Mouse (Mus musculus) CH12.LX (cell line): ENCODE data around the gene Tiam1. TPM values are rescaled to one million over a fixed set of nuclear protein-coding genes. Genes with fewer than 3 reads are reported as not detected.

Experiments
- DNase-seq: peaks from one replicate; pipeline ENCODE4 v3.0.0-alpha.2; 2013; ENCODE audit errors: extremely low read depth
- H3K27ac ChIP-seq: 2 replicates; pipeline ENCODE4 v1.5.1; 2012; ENCODE audit warnings: low read depth, mild to moderate bottlenecking, control low read depth, moderate library complexity; ENCODE audit not compliant: insufficient read depth
- H3K27me3 ChIP-seq: replicated peaks from 2 replicates; pipeline ENCODE3; 2012; ENCODE audit warnings: inconsistent platforms
- H3K36me3 ChIP-seq, 2 experiments: replicated peaks in 1 of 2; 2 replicates each; pipeline versions ENCODE3 to v1.6.1; 2012; ENCODE audit warnings: inconsistent platforms in 1 of 2, low read length in 1 of 2, mild to moderate bottlenecking in 1 of 2, mixed read lengths in 1 of 2, moderate library complexity in 1 of 2; ENCODE audit not compliant: control insufficient read depth in 1 of 2, insufficient read depth in 1 of 2
- H3K4me1 ChIP-seq, 2 experiments: 2 replicates each; pipeline ENCODE4 v1.6.1; 2012; ENCODE audit warnings: inconsistent platforms in 1 of 2, moderate library complexity in 1 of 2; ENCODE audit not compliant: insufficient read depth in 2 of 2, control insufficient read depth in 1 of 2
- H3K4me2 ChIP-seq: 2 replicates; pipeline ENCODE4 v1.6.1; 2012; ENCODE audit warnings: low read depth, mild to moderate bottlenecking, control low read depth; ENCODE audit not compliant: poor library complexity, insufficient read depth, severe bottlenecking
- H3K4me3 ChIP-seq, 3 experiments: fragments of 150-350 bp in 1 of 3; sonication (generic) in 1 of 3; replicated peaks in 1 of 3; 2 replicates each; pipeline versions ENCODE3 to v1.5.1; 2011 to 2012; ENCODE audit warnings: low read depth in 2 of 3, low read length in 2 of 3, mild to moderate bottlenecking in 2 of 3, moderate library complexity in 2 of 3, control low read depth in 1 of 3, improper control_type of control experiment in 1 of 3, inconsistent platforms in 1 of 3, mixed read lengths in 1 of 3; ENCODE audit not compliant: poor library complexity in 1 of 3
- H3K79me2 ChIP-seq: replicated peaks from 2 replicates; pipeline ENCODE4 v1.6.1; 2012; ENCODE audit warnings: mild to moderate bottlenecking, moderate library complexity; ENCODE audit not compliant: control insufficient read depth, poor library complexity, insufficient read depth, severe bottlenecking; ENCODE audit errors: extremely low read depth
- H3K9ac ChIP-seq: 2 replicates; pipeline ENCODE4 v1.6.1; 2012; ENCODE audit warnings: low read depth, mild to moderate bottlenecking, control low read depth, moderate library complexity; ENCODE audit not compliant: insufficient read depth
- H3K9me3 ChIP-seq: replicated peaks from 2 replicates; pipeline ENCODE3; 2012; ENCODE audit warnings: low read length, inconsistent platforms, mixed read lengths
- BHLHE40 ChIP-seq: IDR thresholded peaks from 2 replicates; pipeline ENCODE4 v1.6.1; 2011; ENCODE audit warnings: mild to moderate bottlenecking, low read depth, low read length, improper control_type of control experiment
- CTCF ChIP-seq, 2 experiments: IDR thresholded peaks in 1 of 2; conservative IDR thresholded peaks in 1 of 2; 2 replicates each; pipeline ENCODE4 v1.5.1; 2011 to 2012; ENCODE audit warnings: low read depth in 2 of 2, low read length in 2 of 2, improper control_type of control experiment in 1 of 2, inconsistent platforms in 1 of 2, mild to moderate bottlenecking in 1 of 2, moderate library complexity in 1 of 2
- ELF1 ChIP-seq: IDR thresholded peaks from 2 replicates; pipeline ENCODE4 v1.6.1; 2014; ENCODE audit warnings: low read depth, mild to moderate bottlenecking, inconsistent platforms, low read length, improper control_type of control experiment
- EP300 ChIP-seq: IDR thresholded peaks from 2 replicates; pipeline ENCODE4 v1.6.1; 2011; ENCODE audit warnings: low read length, improper control_type of control experiment
- HCFC1 ChIP-seq: IDR thresholded peaks from 2 replicates; pipeline ENCODE4 v1.6.1; 2012; ENCODE audit warnings: low read depth, mild to moderate bottlenecking, inconsistent platforms, low read length, improper control_type of control experiment
- IRF4 ChIP-seq: IDR thresholded peaks from 2 replicates; pipeline ENCODE4 v1.6.1; 2014; ENCODE audit warnings: low read depth, mild to moderate bottlenecking, inconsistent platforms, low read length, improper control_type of control experiment
- JUN ChIP-seq: IDR thresholded peaks from 2 replicates; pipeline ENCODE4 v1.6.1; 2011; ENCODE audit warnings: low read depth, mild to moderate bottlenecking, low read length, improper control_type of control experiment, moderate library complexity; ENCODE audit not compliant: insufficient read depth
- JUND ChIP-seq: conservative IDR thresholded peaks from 2 replicates; pipeline ENCODE4 v1.6.1; 2011; ENCODE audit warnings: low read depth, low read length, improper control_type of control experiment
- KAT2A ChIP-seq: IDR thresholded peaks from 2 replicates; pipeline ENCODE4 v1.6.1; 2012; ENCODE audit warnings: low read length, improper control_type of control experiment, inconsistent platforms; ENCODE audit not compliant: insufficient replicate concordance
- MAFK ChIP-seq: IDR thresholded peaks from 2 replicates; pipeline ENCODE4 v1.6.1; 2011; ENCODE audit warnings: low read length, improper control_type of control experiment; ENCODE audit not compliant: insufficient replicate concordance
- MAX ChIP-seq: IDR thresholded peaks from 2 replicates; pipeline ENCODE4 v1.6.1; 2011; ENCODE audit warnings: low read length, improper control_type of control experiment
- MEF2A ChIP-seq: IDR thresholded peaks from 2 replicates; pipeline ENCODE4 v1.6.1; 2014; ENCODE audit warnings: low read depth, mild to moderate bottlenecking, inconsistent platforms, low read length, improper control_type of control experiment, borderline replicate concordance
- MYC ChIP-seq: IDR thresholded peaks from 2 replicates; pipeline ENCODE4 v1.6.1; 2011; ENCODE audit warnings: low read depth, mild to moderate bottlenecking, improper control_type of control experiment, low read length
- NELFE ChIP-seq: IDR thresholded peaks from 2 replicates; pipeline ENCODE4 v1.6.1; 2011; ENCODE audit warnings: low read depth, low read length, improper control_type of control experiment
- POLR2A ChIP-seq: IDR thresholded peaks from 2 replicates; pipeline ENCODE4 v1.6.1; 2011; ENCODE audit warnings: low read depth, mild to moderate bottlenecking, improper control_type of control experiment, low read length
- RAD21 ChIP-seq: IDR thresholded peaks from 2 replicates; pipeline ENCODE4 v1.6.1; 2011; ENCODE audit warnings: low read depth, mild to moderate bottlenecking, low read length, improper control_type of control experiment, moderate library complexity
- RCOR1 ChIP-seq: conservative IDR thresholded peaks from 2 replicates; pipeline ENCODE4 v1.6.1; 2012; ENCODE audit warnings: low read depth, mild to moderate bottlenecking, inconsistent platforms, low read length, improper control_type of control experiment
- SMC3 ChIP-seq: IDR thresholded peaks from 2 replicates; pipeline ENCODE4 v1.6.1; 2011; ENCODE audit warnings: low read depth, low read length, improper control_type of control experiment
- TBP ChIP-seq: conservative IDR thresholded peaks from 2 replicates; pipeline ENCODE4 v1.6.1; 2011; ENCODE audit warnings: low read depth, low read length, improper control_type of control experiment
- UBTF ChIP-seq: IDR thresholded peaks from 2 replicates; pipeline ENCODE4 v1.6.1; 2012; ENCODE audit warnings: low read depth, mild to moderate bottlenecking, inconsistent platforms, low read length, improper control_type of control experiment, moderate library complexity
- USF1 ChIP-seq: IDR thresholded peaks from 2 replicates; pipeline ENCODE4 v1.6.1; 2014; ENCODE audit warnings: low read depth, mild to moderate bottlenecking, inconsistent platforms, low read length, improper control_type of control experiment
- ZC3H11A ChIP-seq: IDR thresholded peaks from 2 replicates; pipeline ENCODE4 v1.6.1; 2012; ENCODE audit warnings: low read depth, mild to moderate bottlenecking, inconsistent platforms, low read length, improper control_type of control experiment
- ZMIZ1 ChIP-seq: IDR thresholded peaks from 2 replicates; pipeline ENCODE4 v1.6.1; 2012; ENCODE audit warnings: low read depth, mild to moderate bottlenecking, inconsistent platforms, low read length, improper control_type of control experiment
- ZNF384 ChIP-seq: IDR thresholded peaks from 2 replicates; pipeline ENCODE4 v1.6.1; 2012; ENCODE audit warnings: low read depth, low read length, improper control_type of control experiment, inconsistent platforms
- dilution Hi-C: fragments of 300-500 bp; cut with MboI; formaldehyde crosslinking; loops from 2 replicates; pipeline ENCODE4 v1.14.3; 2020; ENCODE audit warnings: low sequenced_read_pairs; ENCODE audit not compliant: extremely low pct_unique_long_range_greater_than_20kb, extremely low pct_ligation_motif_present
- in situ Hi-C: fragments of 300-500 bp; cut with MboI; formaldehyde crosslinking; loops from 3 replicates; pipeline ENCODE4 v1.14.3; 2019; ENCODE audit warnings: low sequenced_read_pairs, low pct_ligation_motif_present, low pct_unique_long_range_greater_than_20kb, mixed read lengths
- polyA plus RNA-seq: library from polyadenylated mRNA; unstranded; fragments of >175 nt; gene quantifications from 2 replicates; pipeline ENCODE4 v1.2.1, GENCODE M21; 2012; ENCODE audit warnings: low read depth; ENCODE audit not compliant: insufficient read length
- total RNA-seq, 2 experiments: library from RNA; depleted of rRNA; stranded (reverse); fragments of 300-350 nt in 1 of 2; fragments of >200 nt in 1 of 2; gene quantifications; 2 replicates each; pipeline ENCODE4 v1.2.3; 2012 to 2014

Tiam1 gene
- total and polyA plus RNA-seq, 3 experiments = 0.03 to 0.40 (median 0.04) TPM

- Histone ChIP-seq H3K4me2 (no peak overlapping the region), H3K4me1 (no peaks in the 10 kb centered on the region), H3K36me3 (no peaks in the 10 kb centered on the region), H3K27ac (no peak overlapping the region), H3K9ac (no peak overlapping the region), H3K4me3 (no peak overlapping the region), H3K27me3 (no peaks in the 10 kb centered on the region), H3K9me3 (peaks cover 49% of the 10 kb centered on the region), H3K79me2 (no peaks in the 10 kb centered on the region)
- dilution Hi-C loops (no loop called here), in situ Hi-C loops (no loop called here)
- DNase-seq = no peak
- TF ChIP-seq TBP (no peak), ELF1 (no peak), USF1 (no peak), POLR2A (no peak), CTCF (conservative IDR thresholded peaks at IDR 0.05 in 1 of 2, IDR thresholded peaks at IDR 0.05 in 1 of 2; ENCODE audit: low read depth in 2 of 2, low read length in 2 of 2) (no peak), MYC (no peak)
These were observed 285.9 kb downstream of the Tiam1 start for GRCm38 (mm10) chr16:89857666-89858065.

GRCm38 (mm10) chr16:89854731-89855130 lies 288.8 kb downstream of the Tiam1 start:
- dilution Hi-C loops = no loop called here
- H3K79me2 ChIP-seq = no peaks in the 10 kb centered on the region
- H3K4me3 ChIP-seq = no peak overlapping the region
- no peak for DNase-seq
- no peaks in the 10 kb centered on the region for H3K27me3 ChIP-seq
- H3K4me2 ChIP-seq = no peak overlapping the region
- H3K4me1 ChIP-seq = peaks cover 0 to 14% of the 10 kb centered on the region in 2 experiments; a peak in 2 of 4 replicates
- TF ChIP-seq JUN = no peak
- TF ChIP-seq CTCF (conservative IDR thresholded peaks at IDR 0.05 in 1 of 2, IDR thresholded peaks at IDR 0.05 in 1 of 2; ENCODE audit: low read depth in 2 of 2, low read length in 2 of 2) = peak in 1 of 2 experiments; percentile 33; a peak in 2 of 4 replicates
- TF ChIP-seq RAD21 = peak; percentile 26
- no peak for TF ChIP-seq MAFK
- TF ChIP-seq ZNF384 = no peak
- TF ChIP-seq MAX = no peak
- TF ChIP-seq BHLHE40 = no peak
- in situ Hi-C loops = no loop called here
- no peak overlapping the region for H3K27ac ChIP-seq
- peaks cover 32% of the 10 kb centered on the region for H3K9me3 ChIP-seq
- H3K36me3 ChIP-seq = no peaks in the 10 kb centered on the region
- no peak overlapping the region for H3K9ac ChIP-seq

GRCm38 (mm10) chr16:89851333-89851732 lies 292.2 kb downstream of the Tiam1 start:
- dilution Hi-C loops (no loop called here), in situ Hi-C loops (no loop called here)
- Histone ChIP-seq H3K4me2 (no peak overlapping the region), H3K9me3 (peaks cover 35% of the 10 kb centered on the region), H3K79me2 (no peaks in the 10 kb centered on the region), H3K4me3 (no peak overlapping the region), H3K9ac (no peak overlapping the region), H3K27me3 (no peaks in the 10 kb centered on the region), H3K27ac (no peak overlapping the region)
- TF ChIP-seq RAD21 (no peak), IRF4 (no peak), SMC3 (no peak), ELF1 (no peak), RCOR1 (no peak), MYC (no peak), ZNF384 (no peak), ZC3H11A (no peak), KAT2A (no peak), ZMIZ1 (no peak), MEF2A (no peak), JUN (no peak), UBTF (no peak), HCFC1 (no peak), USF1 (no peak), JUND (no peak), EP300 (no peak), NELFE (no peak)
- TF ChIP-seq, all 38 proteins: peak for 0
- no peak for DNase-seq
- Histone ChIP-seq H3K36me3 (no peaks in the 10 kb centered on the region), H3K4me1 (peaks cover 0 to 27% of the 10 kb centered on the region in 2 experiments; a peak in 2 of 4 replicates)
